Mouse (Mus musculus) CH12.LX (cell line): ENCODE results near the gene Fam227b. TPM values are rescaled to one million over a fixed set of nuclear protein-coding genes. Genes with fewer than 3 reads are reported as not detected.

Experiments used
- DNase-seq: peaks from one replicate; pipeline ENCODE4 v3.0.0-alpha.2; 2013; ENCODE audit errors: extremely low read depth
- H3K27ac ChIP-seq: 2 replicates; pipeline ENCODE4 v1.5.1; 2012; ENCODE audit warnings: low read depth, mild to moderate bottlenecking, control low read depth, moderate library complexity; ENCODE audit not compliant: insufficient read depth
- H3K27me3 ChIP-seq: replicated peaks from 2 replicates; pipeline ENCODE3; 2012; ENCODE audit warnings: inconsistent platforms
- H3K36me3 ChIP-seq, 2 experiments: replicated peaks in 1 of 2; 2 replicates each; pipeline versions ENCODE3 to v1.6.1; 2012; ENCODE audit warnings: inconsistent platforms in 1 of 2, low read length in 1 of 2, mild to moderate bottlenecking in 1 of 2, mixed read lengths in 1 of 2, moderate library complexity in 1 of 2; ENCODE audit not compliant: control insufficient read depth in 1 of 2, insufficient read depth in 1 of 2
- H3K4me1 ChIP-seq, 2 experiments: 2 replicates each; pipeline ENCODE4 v1.6.1; 2012; ENCODE audit warnings: inconsistent platforms in 1 of 2, moderate library complexity in 1 of 2; ENCODE audit not compliant: insufficient read depth in 2 of 2, control insufficient read depth in 1 of 2
- H3K4me2 ChIP-seq: 2 replicates; pipeline ENCODE4 v1.6.1; 2012; ENCODE audit warnings: low read depth, mild to moderate bottlenecking, control low read depth; ENCODE audit not compliant: poor library complexity, insufficient read depth, severe bottlenecking
- H3K4me3 ChIP-seq, 3 experiments: fragments of 150-350 bp in 1 of 3; sonication (generic) in 1 of 3; replicated peaks in 1 of 3; 2 replicates each; pipeline versions ENCODE3 to v1.5.1; 2011 to 2012; ENCODE audit warnings: low read depth in 2 of 3, low read length in 2 of 3, mild to moderate bottlenecking in 2 of 3, moderate library complexity in 2 of 3, control low read depth in 1 of 3, improper control_type of control experiment in 1 of 3, inconsistent platforms in 1 of 3, mixed read lengths in 1 of 3; ENCODE audit not compliant: poor library complexity in 1 of 3
- H3K79me2 ChIP-seq: replicated peaks from 2 replicates; pipeline ENCODE4 v1.6.1; 2012; ENCODE audit warnings: mild to moderate bottlenecking, moderate library complexity; ENCODE audit not compliant: control insufficient read depth, poor library complexity, insufficient read depth, severe bottlenecking; ENCODE audit errors: extremely low read depth
- H3K9ac ChIP-seq: 2 replicates; pipeline ENCODE4 v1.6.1; 2012; ENCODE audit warnings: low read depth, mild to moderate bottlenecking, control low read depth, moderate library complexity; ENCODE audit not compliant: insufficient read depth
- H3K9me3 ChIP-seq: replicated peaks from 2 replicates; pipeline ENCODE3; 2012; ENCODE audit warnings: low read length, inconsistent platforms, mixed read lengths
- BHLHE40 ChIP-seq: IDR thresholded peaks from 2 replicates; pipeline ENCODE4 v1.6.1; 2011; ENCODE audit warnings: mild to moderate bottlenecking, low read depth, low read length, improper control_type of control experiment
- CHD2 ChIP-seq: IDR thresholded peaks from 2 replicates; pipeline ENCODE4 v1.6.1; 2011; ENCODE audit warnings: low read length, improper control_type of control experiment
- E2F4 ChIP-seq: IDR thresholded peaks from 2 replicates; pipeline ENCODE4 v1.6.1; 2011; ENCODE audit warnings: low read depth, low read length, improper control_type of control experiment; ENCODE audit not compliant: insufficient replicate concordance
- ETS1 ChIP-seq: conservative IDR thresholded peaks from 2 replicates; pipeline ENCODE4 v1.6.1; 2012; ENCODE audit warnings: low read depth, mild to moderate bottlenecking, inconsistent platforms, low read length, improper control_type of control experiment, moderate library complexity
- HCFC1 ChIP-seq: IDR thresholded peaks from 2 replicates; pipeline ENCODE4 v1.6.1; 2012; ENCODE audit warnings: low read depth, mild to moderate bottlenecking, inconsistent platforms, low read length, improper control_type of control experiment
- JUN ChIP-seq: IDR thresholded peaks from 2 replicates; pipeline ENCODE4 v1.6.1; 2011; ENCODE audit warnings: low read depth, mild to moderate bottlenecking, low read length, improper control_type of control experiment, moderate library complexity; ENCODE audit not compliant: insufficient read depth
- JUND ChIP-seq: conservative IDR thresholded peaks from 2 replicates; pipeline ENCODE4 v1.6.1; 2011; ENCODE audit warnings: low read depth, low read length, improper control_type of control experiment
- KAT2A ChIP-seq: IDR thresholded peaks from 2 replicates; pipeline ENCODE4 v1.6.1; 2012; ENCODE audit warnings: low read length, improper control_type of control experiment, inconsistent platforms; ENCODE audit not compliant: insufficient replicate concordance
- MAFK ChIP-seq: IDR thresholded peaks from 2 replicates; pipeline ENCODE4 v1.6.1; 2011; ENCODE audit warnings: low read length, improper control_type of control experiment; ENCODE audit not compliant: insufficient replicate concordance
- MXI1 ChIP-seq: IDR thresholded peaks from 2 replicates; pipeline ENCODE4 v1.6.1; 2011; ENCODE audit warnings: mild to moderate bottlenecking, low read depth, low read length, improper control_type of control experiment
- NRF1 ChIP-seq: IDR thresholded peaks from 2 replicates; pipeline ENCODE4 v1.6.1; 2014; ENCODE audit warnings: low read depth, mild to moderate bottlenecking, inconsistent platforms, low read length, improper control_type of control experiment, moderate library complexity
- PAX5 ChIP-seq: IDR thresholded peaks from 2 replicates; pipeline ENCODE4 v1.6.1; 2012; ENCODE audit warnings: low read length, inconsistent platforms, mixed read lengths
- POLR2A ChIP-seq: IDR thresholded peaks from 2 replicates; pipeline ENCODE4 v1.6.1; 2011; ENCODE audit warnings: low read depth, mild to moderate bottlenecking, improper control_type of control experiment, low read length
- POLR2AphosphoS2 ChIP-seq: IDR thresholded peaks from 2 replicates; pipeline ENCODE4 v1.6.1; 2011; ENCODE audit warnings: low read depth, low read length, improper control_type of control experiment
- RAD21 ChIP-seq: IDR thresholded peaks from 2 replicates; pipeline ENCODE4 v1.6.1; 2011; ENCODE audit warnings: low read depth, mild to moderate bottlenecking, low read length, improper control_type of control experiment, moderate library complexity
- RCOR1 ChIP-seq: conservative IDR thresholded peaks from 2 replicates; pipeline ENCODE4 v1.6.1; 2012; ENCODE audit warnings: low read depth, mild to moderate bottlenecking, inconsistent platforms, low read length, improper control_type of control experiment
- SMC3 ChIP-seq: IDR thresholded peaks from 2 replicates; pipeline ENCODE4 v1.6.1; 2011; ENCODE audit warnings: low read depth, low read length, improper control_type of control experiment
- TBP ChIP-seq: conservative IDR thresholded peaks from 2 replicates; pipeline ENCODE4 v1.6.1; 2011; ENCODE audit warnings: low read depth, low read length, improper control_type of control experiment
- TCF12 ChIP-seq: IDR thresholded peaks from 2 replicates; pipeline ENCODE4 v1.6.1; 2014; ENCODE audit warnings: low read depth, mild to moderate bottlenecking, inconsistent platforms, low read length, improper control_type of control experiment
- USF1 ChIP-seq: IDR thresholded peaks from 2 replicates; pipeline ENCODE4 v1.6.1; 2014; ENCODE audit warnings: low read depth, mild to moderate bottlenecking, inconsistent platforms, low read length, improper control_type of control experiment
- ZC3H11A ChIP-seq: IDR thresholded peaks from 2 replicates; pipeline ENCODE4 v1.6.1; 2012; ENCODE audit warnings: low read depth, mild to moderate bottlenecking, inconsistent platforms, low read length, improper control_type of control experiment
- ZMIZ1 ChIP-seq: IDR thresholded peaks from 2 replicates; pipeline ENCODE4 v1.6.1; 2012; ENCODE audit warnings: low read depth, mild to moderate bottlenecking, inconsistent platforms, low read length, improper control_type of control experiment
- ZNF384 ChIP-seq: IDR thresholded peaks from 2 replicates; pipeline ENCODE4 v1.6.1; 2012; ENCODE audit warnings: low read depth, low read length, improper control_type of control experiment, inconsistent platforms
- dilution Hi-C: fragments of 300-500 bp; cut with MboI; formaldehyde crosslinking; loops from 2 replicates; pipeline ENCODE4 v1.14.3; 2020; ENCODE audit warnings: low sequenced_read_pairs; ENCODE audit not compliant: extremely low pct_unique_long_range_greater_than_20kb, extremely low pct_ligation_motif_present
- in situ Hi-C: fragments of 300-500 bp; cut with MboI; formaldehyde crosslinking; loops from 3 replicates; pipeline ENCODE4 v1.14.3; 2019; ENCODE audit warnings: low sequenced_read_pairs, low pct_ligation_motif_present, low pct_unique_long_range_greater_than_20kb, mixed read lengths
- polyA plus RNA-seq: library from polyadenylated mRNA; unstranded; fragments of >175 nt; gene quantifications from 2 replicates; pipeline ENCODE4 v1.2.1, GENCODE M21; 2012; ENCODE audit warnings: low read depth; ENCODE audit not compliant: insufficient read length
- total RNA-seq, 2 experiments: library from RNA; depleted of rRNA; stranded (reverse); fragments of 300-350 nt in 1 of 2; fragments of >200 nt in 1 of 2; gene quantifications; 2 replicates each; pipeline ENCODE4 v1.2.3; 2012 to 2014

The Fam227b gene
- total and polyA plus RNA-seq, 3 experiments, result not detected

GRCm38 (mm10) chr2:126062876-126063275, 88.9 kb downstream of the Fam227b start:
- Histone ChIP-seq H3K4me1 (no peaks in the 10 kb centered on the region), H3K4me2 (no peak overlapping the region), H3K36me3 (no peaks in the 10 kb centered on the region), H3K4me3 (no peak overlapping the region), H3K27ac (no peak overlapping the region), H3K9me3 (no peaks in the 10 kb centered on the region), H3K27me3 (no peaks in the 10 kb centered on the region), H3K9ac (no peak overlapping the region), H3K79me2 (no peaks in the 10 kb centered on the region)
- in situ Hi-C loops (no loop called here), dilution Hi-C loops (no loop called here)
- DNase-seq, result no peak
- no peak for TF ChIP-seq JUND
- TF ChIP-seq CHD2, result no peak
- no peak for TF ChIP-seq ZC3H11A
- no peak for TF ChIP-seq PAX5
- no peak for TF ChIP-seq NRF1
- TF ChIP-seq ZNF384, result no peak
- no peak for TF ChIP-seq ETS1
- TF ChIP-seq E2F4, result no peak
- no peak for TF ChIP-seq ZMIZ1
- TF ChIP-seq KAT2A, result no peak
- no peak for TF ChIP-seq RCOR1

DNA sequence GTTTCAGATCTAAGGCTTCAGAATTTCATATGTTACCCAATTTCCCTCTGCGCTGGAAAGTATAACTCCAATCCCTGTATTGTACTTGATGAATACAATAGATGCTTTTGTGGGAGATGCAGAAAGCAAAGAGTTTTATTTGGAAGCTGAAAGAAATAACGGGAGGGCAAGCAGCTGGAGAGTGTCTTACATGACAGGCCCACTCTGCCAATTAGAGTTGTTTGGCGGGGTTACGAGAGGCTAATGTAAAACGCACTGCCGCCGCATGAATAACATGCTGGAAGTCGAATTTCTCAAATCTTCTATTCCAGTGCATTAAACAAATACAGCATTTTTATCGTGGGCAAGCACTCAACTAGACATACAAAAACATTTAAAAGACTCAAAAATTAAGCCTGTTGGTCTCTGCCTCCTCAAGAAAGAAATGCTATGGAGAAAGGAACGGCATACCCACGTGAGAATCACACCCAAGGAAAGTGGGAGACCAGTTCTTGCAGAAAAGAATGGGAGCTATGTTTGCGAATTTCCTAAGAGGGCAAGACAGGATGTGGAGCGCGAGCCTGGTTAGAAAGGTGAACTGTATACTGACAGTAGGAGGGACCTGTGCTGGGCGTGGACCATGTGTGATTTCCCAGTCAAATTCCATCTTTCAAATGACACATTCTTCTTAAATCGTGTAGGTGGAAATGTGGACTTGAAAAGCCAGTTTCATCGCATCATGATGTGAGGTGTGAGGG, 90.6 kb downstream of the Fam227b start:
- no peak overlapping the region for H3K4me3 ChIP-seq
- H3K9ac ChIP-seq, result no peak overlapping the region
- no peaks in the 10 kb centered on the region for H3K9me3 ChIP-seq
- in situ Hi-C loops, result no loop called here
- no peaks in the 10 kb centered on the region for H3K4me1 ChIP-seq
- H3K79me2 ChIP-seq, result no peaks in the 10 kb centered on the region
- TF ChIP-seq PAX5 (no peak), SMC3 (no peak), POLR2AphosphoS2 (no peak), HCFC1 (no peak), NRF1 (no peak), E2F4 (no peak), BHLHE40 (no peak), JUN (no peak), JUND (no peak), RAD21 (no peak), TCF12 (no peak), TBP (no peak), POLR2A (no peak), MAFK (no peak), MXI1 (no peak), USF1 (no peak), CHD2 (no peak)
- TF ChIP-seq, all 38 proteins: peak for 0
- Histone ChIP-seq H3K36me3 (no peaks in the 10 kb centered on the region), H3K4me2 (no peak overlapping the region), H3K27me3 (no peaks in the 10 kb centered on the region), H3K27ac (no peak overlapping the region)
- dilution Hi-C loops, result no loop called here
- no peak for DNase-seq
